Mouse (Mus musculus) myocyte (in vitro differentiated cells): Measurements from ENCODE around the gene Pdia4. TPM values are rescaled to one million over a fixed set of nuclear protein-coding genes. Genes with fewer than 3 reads are reported as not detected.
"Not testable (repeated sequence)": the region's sequence is repeated elsewhere in the genome, so short reads cannot be mapped to it uniquely, and the experiment has no call there.

Experiments
- H3K27me3 ChIP-seq: one replicate; pipeline ENCODE4 v1.6.1; 2011; ENCODE audit not compliant: control insufficient read depth, insufficient read depth, insufficient read length
- H3K36me3 ChIP-seq: one replicate; pipeline ENCODE4 v1.6.1; 2011; ENCODE audit not compliant: control insufficient read depth, insufficient read depth
- H3K4me2 ChIP-seq: one replicate; pipeline ENCODE4 v1.6.1; 2011; ENCODE audit warnings: low read depth, control low read depth
- H3K4me3 ChIP-seq: one replicate; pipeline ENCODE4 v1.5.1; 2011; ENCODE audit warnings: mild to moderate bottlenecking, control low read depth, moderate library complexity
- H3K79me2 ChIP-seq: one replicate; pipeline ENCODE4 v1.6.1; 2011; ENCODE audit not compliant: control insufficient read depth, insufficient read depth
- H3ac ChIP-seq: one replicate; pipeline ENCODE4 v1.6.1; 2011; ENCODE audit not compliant: control insufficient read depth, insufficient read length
- CEBPB ChIP-seq: IDR thresholded peaks from 2 replicates; pipeline ENCODE4 v1.6.1; 2011; ENCODE audit warnings: mild to moderate bottlenecking, moderate library complexity; ENCODE audit not compliant: poor library complexity, insufficient read depth, severe bottlenecking
- E2F4 ChIP-seq: IDR thresholded peaks from one replicate; pipeline ENCODE4 v1.6.1; 2011; ENCODE audit warnings: mild to moderate bottlenecking, control low read depth, moderate library complexity; ENCODE audit not compliant: insufficient read depth
- MAX ChIP-seq: IDR thresholded peaks from one replicate; pipeline ENCODE4 v1.6.1; 2011; ENCODE audit warnings: low read depth, mild to moderate bottlenecking, control low read depth
- MYOD1 ChIP-seq, 3 experiments: IDR thresholded peaks; one replicate each; pipeline ENCODE4 v1.6.1; 2011; ENCODE audit warnings: control low read depth in 2 of 3, low read depth in 2 of 3, mild to moderate bottlenecking in 2 of 3, moderate library complexity in 1 of 3; ENCODE audit not compliant: insufficient read length in 2 of 3, control insufficient read depth in 1 of 3
- MYOG ChIP-seq, 3 experiments: IDR thresholded peaks; one replicate each; pipeline ENCODE4 v1.6.1; 2011; ENCODE audit warnings: control low read depth in 2 of 3, low read depth in 2 of 3, mild to moderate bottlenecking in 2 of 3; ENCODE audit not compliant: insufficient read length in 2 of 3, control insufficient read depth in 1 of 3, insufficient read depth in 1 of 3
- POLR2A ChIP-seq: IDR thresholded peaks from one replicate; pipeline ENCODE4 v1.6.1; 2011; ENCODE audit warnings: low read depth, mild to moderate bottlenecking, control low read depth, moderate library complexity; ENCODE audit not compliant: insufficient read length
- POLR2AphosphoS2 ChIP-seq: IDR thresholded peaks from one replicate; pipeline ENCODE4 v1.6.1; 2011; ENCODE audit warnings: low read depth, control low read depth; ENCODE audit not compliant: insufficient read length
- REST ChIP-seq: IDR thresholded peaks from one replicate; pipeline ENCODE4 v1.6.1; 2011; ENCODE audit warnings: mild to moderate bottlenecking, control low read depth, moderate library complexity; ENCODE audit not compliant: insufficient read depth, insufficient read length
- SRF ChIP-seq: IDR thresholded peaks from one replicate; pipeline ENCODE4 v1.6.1; 2011; ENCODE audit warnings: low read depth; ENCODE audit not compliant: control insufficient read depth, insufficient read length
- TCF12 ChIP-seq: IDR thresholded peaks from one replicate; pipeline ENCODE4 v1.6.1; 2011; ENCODE audit warnings: mild to moderate bottlenecking, control low read depth; ENCODE audit not compliant: poor library complexity, insufficient read depth, severe bottlenecking
- TCF3 ChIP-seq: IDR thresholded peaks from one replicate; pipeline ENCODE4 v1.6.1; 2011; ENCODE audit warnings: low read depth, control low read depth; ENCODE audit not compliant: insufficient read length
- USF1 ChIP-seq: IDR thresholded peaks from one replicate; pipeline ENCODE4 v1.6.1; 2011; ENCODE audit warnings: low read depth, mild to moderate bottlenecking, control low read depth, moderate library complexity
- polyA plus RNA-seq: library from polyadenylated mRNA; unstranded; fragments of >200 nt; fragmentation: generic; extraction: Trizol; gene quantifications from one replicate; pipeline ENCODE4 v1.2.1, GENCODE M21; 2012; ENCODE audit warnings: missing spikeins

The Pdia4 gene
- 49.3 TPM for polyA plus RNA-seq

DNA sequence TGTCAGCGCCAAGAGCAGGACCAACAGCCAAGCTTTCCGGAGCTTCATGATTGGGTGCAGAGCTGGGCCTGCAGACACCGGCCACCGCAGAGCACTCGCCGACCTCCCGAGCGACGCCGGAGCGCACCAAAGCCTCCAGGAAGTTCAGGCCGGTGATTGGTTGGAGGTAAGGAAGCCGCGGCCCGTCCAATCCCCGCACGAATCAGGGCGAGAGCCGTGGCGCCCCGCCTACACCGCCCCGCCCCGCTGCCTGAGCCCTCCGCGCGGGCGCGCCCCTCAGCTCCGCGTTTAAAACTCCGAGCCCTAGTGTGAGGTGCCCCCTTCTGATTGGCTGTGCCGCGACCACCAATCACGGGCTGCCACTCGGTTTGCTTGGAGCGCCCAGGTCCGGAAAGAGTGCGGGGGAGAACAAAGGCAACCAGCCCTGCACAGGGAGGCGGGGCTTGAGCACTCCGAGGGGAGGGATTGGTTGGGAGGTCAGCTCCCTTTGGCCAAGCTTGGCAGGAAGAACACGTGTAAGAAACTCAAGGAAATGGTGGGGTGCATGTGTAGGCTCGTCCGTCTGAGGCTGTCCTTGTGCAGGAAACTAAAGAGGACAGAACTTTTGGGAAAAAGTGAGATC, at the start of gene Pdia4:
Pdia4 (minus strand) TSS at position 174 of the 622 bp plus-strand sequence.
- peak; percentile 91 for TF ChIP-seq POLR2A
- peak; percentile 20 for TF ChIP-seq MAX
- no peak for TF ChIP-seq SRF
- no peak for TF ChIP-seq TCF12
- peak; percentile 68 for TF ChIP-seq E2F4
- TF ChIP-seq TCF3: no peak
- TF ChIP-seq MYOD1 (IDR thresholded peaks at IDR 0.05; ENCODE audit: control insufficient read depth in 1 of 3, insufficient read length in 2 of 3, low read depth in 2 of 3): no peak
- TF ChIP-seq POLR2AphosphoS2: peak; percentile 87
- peak in 1 of 3 experiments; percentile 44 for TF ChIP-seq MYOG (IDR thresholded peaks at IDR 0.05; ENCODE audit: control insufficient read depth in 1 of 3, insufficient read depth in 1 of 3, insufficient read length in 2 of 3, low read depth in 2 of 3)
- no peak for TF ChIP-seq REST
- peak; percentile 34 for TF ChIP-seq USF1
- TF ChIP-seq CEBPB: no peak
- H3ac ChIP-seq: peak within 1 kb of the TSS; percentile 18

DNA sequence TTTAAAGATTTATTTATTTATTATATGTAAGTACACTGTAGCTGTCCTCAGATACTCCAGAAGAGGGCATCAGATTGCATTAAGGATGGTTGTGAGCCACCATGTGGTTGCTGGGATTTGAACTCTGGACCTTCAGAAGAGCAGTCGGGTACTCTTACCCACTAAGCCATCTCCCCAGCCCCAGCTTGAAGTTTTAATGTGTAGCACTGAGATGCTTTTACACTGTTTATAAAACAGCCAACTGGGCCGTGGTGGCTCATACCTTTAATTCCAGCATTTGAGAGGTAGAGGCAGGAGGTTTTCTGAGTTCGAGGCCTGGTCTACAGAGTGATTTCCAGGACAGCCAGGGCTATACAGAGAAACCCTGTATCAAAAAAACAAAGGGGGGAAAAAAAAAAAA, 44.5 kb upstream of the Pdia4 start:
- H3K4me3 ChIP-seq, H3ac ChIP-seq, H3K27me3 ChIP-seq, H3K4me2 ChIP-seq, H3K79me2 ChIP-seq: not testable (repeated sequence)
- peaks cover 15% of the 10 kb centered on the region for H3K36me3 ChIP-seq

More for the DNA sequence above, at the start of gene Pdia4:
- peak within 1 kb of the TSS; percentile 85 for H3K4me3 ChIP-seq
- H3K36me3 ChIP-seq: no peaks in the 10 kb centered on the region
- no peaks in the 10 kb centered on the region for H3K27me3 ChIP-seq
- peak within 1 kb of the TSS; percentile 92 for H3K4me2 ChIP-seq
- peaks cover 39% of the 10 kb centered on the region for H3K79me2 ChIP-seq

DNA sequence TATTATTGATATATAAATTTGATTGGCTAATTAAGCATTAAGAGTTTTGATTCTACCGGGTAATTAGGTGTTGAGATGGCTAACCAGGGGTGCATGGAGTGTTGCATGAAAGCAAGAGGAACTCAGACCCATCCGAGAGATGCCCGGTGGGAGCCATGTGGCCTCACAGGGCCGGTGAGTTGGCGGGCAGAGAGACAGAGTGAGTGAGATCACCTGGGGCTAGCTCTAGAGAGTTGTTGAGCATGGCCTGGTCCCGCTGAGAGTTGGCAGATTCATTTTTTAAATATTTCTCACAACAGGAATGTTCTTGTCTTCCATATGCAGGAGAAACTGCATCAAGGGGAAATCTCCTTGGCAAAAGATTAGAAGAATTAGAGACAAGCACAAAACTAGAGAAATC, 44.0 kb upstream of the Pdia4 start:
- Histone ChIP-seq H3K36me3 (peaks cover 15% of the 10 kb centered on the region), H3K27me3 (no peaks in the 10 kb centered on the region), H3K4me2 (no peak overlapping the region), H3ac (no peak overlapping the region), H3K79me2 (no peaks in the 10 kb centered on the region), H3K4me3 (no peak overlapping the region)
- TF ChIP-seq MYOD1 (IDR thresholded peaks at IDR 0.05; ENCODE audit: control insufficient read depth in 1 of 3, insufficient read length in 2 of 3, low read depth in 2 of 3) (no peak), CEBPB (no peak), SRF (no peak), MYOG (IDR thresholded peaks at IDR 0.05; ENCODE audit: control insufficient read depth in 1 of 3, insufficient read depth in 1 of 3, insufficient read length in 2 of 3, low read depth in 2 of 3) (no peak), POLR2A (no peak), MAX (no peak), POLR2AphosphoS2 (no peak), TCF12 (no peak), USF1 (no peak), E2F4 (no peak), TCF3 (no peak), REST (no peak)

DNA sequence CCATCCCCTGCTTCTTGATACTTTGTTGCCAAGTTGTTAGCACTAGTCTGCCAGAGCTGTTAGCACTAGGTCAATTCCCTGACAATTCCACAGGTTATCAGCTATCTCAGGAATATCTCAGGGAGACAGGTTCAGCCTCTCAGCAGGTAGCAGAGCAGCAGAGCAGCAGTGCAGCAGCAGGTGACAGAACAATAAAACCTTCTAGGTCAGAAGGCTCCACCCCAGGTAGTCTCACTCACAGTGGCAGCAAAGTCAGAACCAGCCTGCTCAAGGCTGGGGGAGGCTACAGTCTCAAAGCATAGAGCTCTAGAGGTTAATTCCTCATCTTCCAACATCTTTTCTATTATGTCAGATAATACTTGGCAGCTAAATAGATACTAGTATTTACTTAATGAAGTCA, 32.5 kb upstream of the Pdia4 start:
- TF ChIP-seq USF1 (no peak), E2F4 (no peak), REST (no peak), SRF (no peak), MAX (no peak), MYOG (IDR thresholded peaks at IDR 0.05; ENCODE audit: control insufficient read depth in 1 of 3, insufficient read depth in 1 of 3, insufficient read length in 2 of 3, low read depth in 2 of 3) (no peak), TCF12 (no peak), MYOD1 (IDR thresholded peaks at IDR 0.05; ENCODE audit: control insufficient read depth in 1 of 3, insufficient read length in 2 of 3, low read depth in 2 of 3) (no peak), POLR2A (no peak), POLR2AphosphoS2 (no peak)
- no peaks in the 10 kb centered on the region for H3K79me2 ChIP-seq

DNA sequence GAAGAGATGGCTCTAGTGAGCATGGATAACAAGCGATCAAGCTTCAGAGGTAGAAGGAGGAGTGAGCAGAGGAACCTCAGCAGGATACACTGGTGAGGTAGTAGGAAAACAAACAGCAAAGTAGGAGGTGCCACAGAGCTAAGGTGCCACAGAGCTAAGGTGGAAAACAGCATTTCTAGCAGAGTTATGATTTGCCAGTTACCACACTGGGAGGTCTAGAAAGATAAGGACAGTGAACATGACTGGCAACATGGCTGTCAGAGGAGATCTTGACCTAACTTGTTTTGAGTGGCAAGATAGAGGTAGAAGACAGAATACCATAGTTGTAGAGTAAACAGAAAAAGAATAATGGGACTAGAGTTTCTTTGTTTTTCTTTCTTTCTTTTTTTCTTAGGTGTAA, 29.1 kb upstream of the Pdia4 start:
- H3K4me2 ChIP-seq: no peak overlapping the region

More for the DNA sequence above, 32.5 kb upstream of the Pdia4 start:
- Histone ChIP-seq H3K27me3 (no peaks in the 10 kb centered on the region), H3ac (no peak overlapping the region), H3K36me3 (no peaks in the 10 kb centered on the region), H3K4me2 (no peak overlapping the region), H3K4me3 (no peak overlapping the region)

More for the DNA sequence above, 29.1 kb upstream of the Pdia4 start:
- H3K27me3 ChIP-seq: no peaks in the 10 kb centered on the region
- no peaks in the 10 kb centered on the region for H3K79me2 ChIP-seq
- H3ac ChIP-seq: no peak overlapping the region
- H3K4me3 ChIP-seq: no peak overlapping the region
- no peaks in the 10 kb centered on the region for H3K36me3 ChIP-seq
- no peak for TF ChIP-seq REST
- TF ChIP-seq MYOG (IDR thresholded peaks at IDR 0.05; ENCODE audit: control insufficient read depth in 1 of 3, insufficient read depth in 1 of 3, insufficient read length in 2 of 3, low read depth in 2 of 3): no peak
- TF ChIP-seq MYOD1 (IDR thresholded peaks at IDR 0.05; ENCODE audit: control insufficient read depth in 1 of 3, insufficient read length in 2 of 3, low read depth in 2 of 3): no peak
- no peak for TF ChIP-seq TCF3
- TF ChIP-seq USF1: no peak
- TF ChIP-seq TCF12: no peak
- no peak for TF ChIP-seq MAX
- no peak for TF ChIP-seq E2F4
- TF ChIP-seq POLR2AphosphoS2: no peak
- TF ChIP-seq POLR2A: no peak
- no peak for TF ChIP-seq CEBPB
- TF ChIP-seq SRF: no peak
